Mouse (Mus musculus): ENCODE data around the gene Rab11fip5. TPM values are rescaled to one million over a fixed set of nuclear protein-coding genes. Genes with fewer than 3 reads are reported as not detected.

The Rab11fip5 gene
- 6.7 and 11.6 TPM in 2 replicates for polyA plus RNA-seq (2012; ENCODE audit: low replicate concordance)

DNA sequence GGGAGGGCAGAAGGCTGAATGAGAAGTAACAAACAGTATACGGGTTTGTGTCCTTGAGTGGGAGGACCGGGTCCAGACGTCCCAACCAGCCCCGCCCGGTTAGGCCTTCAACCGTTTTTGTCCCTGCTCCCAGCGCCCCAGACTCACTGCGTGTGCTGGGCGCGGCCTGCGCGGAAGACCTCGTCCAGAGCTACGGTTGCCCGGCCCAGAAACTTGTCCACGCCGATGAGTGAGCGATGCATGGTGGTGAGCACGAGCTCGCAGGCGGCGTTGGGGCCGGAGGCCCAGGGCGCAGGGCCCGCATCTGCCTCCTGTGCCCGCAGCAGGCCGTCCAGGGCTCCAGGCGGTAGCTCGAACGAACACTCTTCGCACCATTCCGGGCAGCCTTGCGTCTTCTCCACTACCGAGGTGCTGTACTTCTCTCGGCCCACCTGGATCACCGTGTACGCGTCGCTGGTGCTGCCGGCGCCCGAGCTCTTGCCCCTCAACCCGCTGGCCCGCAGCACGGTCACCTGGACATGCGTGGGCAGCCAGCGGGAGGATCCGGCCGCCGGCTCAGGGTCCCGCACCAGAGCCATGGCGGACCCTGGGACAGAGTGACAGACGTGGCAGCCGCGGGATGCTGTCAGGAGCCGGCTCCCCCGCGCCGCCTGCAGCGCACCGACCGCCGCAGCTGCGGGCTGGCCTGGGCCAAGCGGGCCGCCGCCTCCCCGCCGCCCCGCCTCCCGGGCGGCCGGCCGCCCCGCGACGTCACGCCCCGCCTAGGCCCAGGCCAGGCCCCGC, at the start of gene Rab11fip5:
Gene Rab11fip5 (minus strand): TSS at position 684 of the 783 bp plus-strand sequence.

DNA sequence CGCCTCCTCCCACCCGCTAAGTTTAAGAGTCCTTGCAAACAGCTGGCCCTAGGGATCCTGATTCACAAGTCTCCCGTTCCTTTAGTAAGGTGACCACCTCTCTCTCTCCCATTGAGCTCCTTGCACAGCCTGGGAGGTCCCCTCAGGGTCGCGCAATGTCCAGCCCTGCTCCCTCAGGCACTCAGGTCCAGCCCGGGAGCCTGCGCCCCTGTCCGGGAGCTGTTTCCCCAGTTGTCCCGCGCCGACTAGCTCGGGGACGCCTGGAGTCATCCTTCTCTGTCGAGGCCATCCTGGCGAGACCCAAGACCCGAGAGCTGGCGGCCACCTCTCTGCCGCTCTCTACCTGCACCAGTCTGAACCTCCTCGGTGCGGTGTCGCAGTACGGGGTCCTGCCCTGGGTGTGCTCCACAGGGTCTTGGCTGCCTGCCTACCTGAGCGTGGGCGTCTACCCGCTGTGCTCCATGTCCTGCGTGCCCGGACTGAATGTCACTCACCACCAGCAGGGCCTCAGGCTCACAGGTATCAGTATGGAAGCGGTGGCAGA, 49.5 kb upstream of the Rab11fip5 start, which contains the start of gene Noto:
Gene Noto (plus strand): TSS at position 51 of the 544 bp plus-strand sequence.

DNA sequence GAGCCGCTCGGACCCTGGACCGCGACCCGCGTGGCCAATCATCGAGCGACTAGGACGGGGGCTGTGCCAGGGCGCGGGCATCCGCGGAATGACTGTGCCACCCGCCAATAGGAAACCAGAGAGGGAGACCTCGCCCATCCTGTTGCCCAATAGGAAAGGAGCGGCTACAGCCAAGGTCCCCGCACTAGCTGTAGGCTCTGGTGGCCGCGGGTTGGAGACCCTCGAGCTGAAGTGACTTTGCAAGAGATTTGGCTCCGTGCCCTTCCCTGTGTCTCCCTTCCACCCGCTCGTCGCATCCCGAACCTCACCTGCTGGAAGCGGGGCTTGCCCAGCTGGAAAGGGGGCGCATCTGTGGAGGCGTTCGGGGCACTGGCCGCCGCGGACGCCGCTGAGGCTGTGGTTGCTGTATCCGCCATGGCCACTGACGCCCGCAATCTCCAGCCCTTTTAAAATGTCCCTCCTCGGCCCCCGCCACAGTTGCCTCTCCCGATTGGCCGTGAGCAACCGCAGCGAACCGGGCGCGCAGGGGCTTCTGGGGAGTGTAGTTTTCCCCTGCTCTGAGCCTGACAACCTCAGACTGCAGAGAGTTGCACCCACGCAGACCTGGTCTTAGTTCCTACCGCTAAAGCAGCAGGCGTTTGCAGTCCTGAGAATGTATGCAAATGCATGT, 41.3 kb downstream of the Rab11fip5 start, which contains the start of gene Sfxn5:
Gene Sfxn5 (minus strand): TSS at position 423 of the 670 bp plus-strand sequence.

Other genes with a start within 250 kb of the Rab11fip5 start
- gene Spr, start 236.9 kb downstream of the Rab11fip5 start, polyA plus RNA-seq (2012; ENCODE audit: low replicate concordance) = 23.5 and 36.2 TPM in 2 replicates
- not detected in 2 replicates for gene Emx1, start 187.2 kb downstream of the Rab11fip5 start, polyA plus RNA-seq (2012; ENCODE audit: low replicate concordance)
- gene Sfxn5, start 41.2 kb downstream of the Rab11fip5 start, polyA plus RNA-seq (2012; ENCODE audit: low replicate concordance) = 8.7 and 17.8 TPM in 2 replicates
- not detected in 2 replicates for gene Noto, start 49.3 kb upstream of the Rab11fip5 start, polyA plus RNA-seq (2012; ENCODE audit: low replicate concordance)
- gene Smyd5, start 57.4 kb upstream of the Rab11fip5 start, polyA plus RNA-seq (2012; ENCODE audit: low replicate concordance) = 6.8 and 28.1 TPM in 2 replicates
- 12.0 and 25.1 TPM in 2 replicates for gene Cct7, start 76.9 kb upstream of the Rab11fip5 start, polyA plus RNA-seq (2012; ENCODE audit: low replicate concordance)
- gene Pradc1, start 77.3 kb upstream of the Rab11fip5 start, polyA plus RNA-seq (2012; ENCODE audit: low replicate concordance) = 8.9 and 12.6 TPM in 2 replicates
- gene Fbxo41, start 128.4 kb upstream of the Rab11fip5 start, polyA plus RNA-seq (2012; ENCODE audit: low replicate concordance) = 0.06 and 0.15 TPM in 2 replicates
- gene Egr4, start 139.0 kb upstream of the Rab11fip5 start, polyA plus RNA-seq (2012; ENCODE audit: low replicate concordance) = 0.16 and 0.65 TPM in 2 replicates
- gene Alms1, start 212.9 kb upstream of the Rab11fip5 start, polyA plus RNA-seq (2012; ENCODE audit: low replicate concordance) = 0.58 and 0.67 TPM in 2 replicates

All from hematopoietic multipotent progenitor cell, adult 10-12 weeks (in vitro differentiated cells).